Mouse (Mus musculus): Measurements from ENCODE around the gene Mrps23. TPM values are rescaled to one million over a fixed set of nuclear protein-coding genes. Genes with fewer than 3 reads are reported as not detected.
"Not testable (repeated sequence)": the region's sequence is repeated elsewhere in the genome, so short reads cannot be mapped to it uniquely, and the experiment has no call there.

The Mrps23 gene
- polyA plus RNA-seq, 1 experiment from 2014 or later = 60.4 TPM

DNA sequence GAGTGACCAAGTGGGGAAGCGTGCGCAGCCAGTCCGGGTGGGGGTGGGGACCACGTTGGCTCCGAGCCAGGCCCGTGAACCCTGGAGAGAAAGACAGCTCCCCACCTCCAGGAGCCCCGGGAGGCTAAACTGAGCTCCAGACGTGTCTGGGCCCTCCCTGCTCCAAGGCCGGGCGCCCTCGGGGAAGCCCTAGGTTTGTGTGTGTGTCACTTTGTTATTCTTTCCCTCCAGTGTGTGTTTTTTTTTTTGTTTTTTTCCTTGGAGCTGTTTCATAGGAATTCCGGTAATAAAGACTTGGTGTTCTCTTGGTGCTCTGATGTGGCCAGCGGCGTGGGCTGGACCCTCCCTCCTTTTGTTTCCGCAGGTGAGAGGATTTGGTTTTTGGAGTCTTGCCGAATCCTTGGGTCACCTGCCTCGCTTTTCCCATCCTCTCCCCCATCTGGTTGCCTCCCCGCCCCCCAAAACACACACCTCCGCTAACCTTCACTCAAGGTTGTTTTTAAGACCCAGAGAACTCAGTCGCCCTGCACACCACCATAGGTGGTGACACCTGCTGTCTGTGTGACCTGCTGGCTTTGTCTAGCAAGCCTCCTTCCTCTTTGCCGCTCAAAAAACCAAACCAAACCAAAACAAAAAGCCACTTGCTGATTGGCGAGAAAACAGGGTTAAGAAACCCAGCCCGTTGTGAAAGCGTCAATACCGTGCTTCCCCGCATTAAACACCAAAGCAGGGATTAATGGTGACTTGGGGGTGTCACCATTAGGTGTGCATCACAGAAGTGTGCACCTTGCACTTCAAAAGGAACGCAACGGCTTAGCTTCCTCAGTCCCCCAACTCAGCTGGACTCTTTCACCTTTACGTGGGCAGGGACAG is 10.1 kb upstream of the Mrps23 start:
- Histone ChIP-seq H3K4me1 (ENCODE audit: control insufficient read depth, insufficient read depth, low read length) (peaks cover 16% of the 10 kb centered on the region), H3K27ac (replicated peaks; ENCODE audit: low read depth, low read length) (no peak overlapping the region), H3K27me3 (ENCODE audit: control insufficient read depth, insufficient read depth, low read length) (peaks cover 25% of the 10 kb centered on the region), H3K36me3 (ENCODE audit: control insufficient read depth, insufficient read depth, low read length) (no peaks in the 10 kb centered on the region), H3K4me2 (ENCODE audit: low read depth, severe bottlenecking) (peak overlapping the region; percentile 35), H3K4me3 (ENCODE audit: low read depth, low read length) (peak overlapping the region; percentile 19), H3K9ac (ENCODE audit: low read length) (no peak overlapping the region), H3K9me3 (ENCODE audit: control insufficient read depth, low read length) (no peaks in the 10 kb centered on the region)
- ATAC-seq (ENCODE audit: insufficient number of reproducible peaks, low FRiP score, low TSS enrichment, low read depth) (no peak), DNase-seq (ENCODE audit: low spot score) (peak; percentile 63)
- WGBS = 3% methylated on average over 29 of the region's 29 CpGs

GRCm38 (mm10) chr11:88195699-88196098 is 8.5 kb upstream of the Mrps23 start:
- not testable (repeated sequence) for H3K4me3 ChIP-seq (ENCODE audit: low read depth, low read length); H3K9me3 ChIP-seq (ENCODE audit: control insufficient read depth, low read length); H3K27ac ChIP-seq (replicated peaks; ENCODE audit: low read depth, low read length); ATAC-seq (ENCODE audit: insufficient number of reproducible peaks, low FRiP score, low TSS enrichment, low read depth); DNase-seq (ENCODE audit: low spot score); H3K4me2 ChIP-seq (ENCODE audit: low read depth, severe bottlenecking); H3K9ac ChIP-seq (ENCODE audit: low read length); H3K36me3 ChIP-seq (ENCODE audit: control insufficient read depth, insufficient read depth, low read length)
- 77% methylated on average over 3 of the region's 3 CpGs for WGBS
- H3K27me3 ChIP-seq (ENCODE audit: control insufficient read depth, insufficient read depth, low read length) = peaks cover 25% of the 10 kb centered on the region
- peaks cover 16% of the 10 kb centered on the region for H3K4me1 ChIP-seq (ENCODE audit: control insufficient read depth, insufficient read depth, low read length)

DNA sequence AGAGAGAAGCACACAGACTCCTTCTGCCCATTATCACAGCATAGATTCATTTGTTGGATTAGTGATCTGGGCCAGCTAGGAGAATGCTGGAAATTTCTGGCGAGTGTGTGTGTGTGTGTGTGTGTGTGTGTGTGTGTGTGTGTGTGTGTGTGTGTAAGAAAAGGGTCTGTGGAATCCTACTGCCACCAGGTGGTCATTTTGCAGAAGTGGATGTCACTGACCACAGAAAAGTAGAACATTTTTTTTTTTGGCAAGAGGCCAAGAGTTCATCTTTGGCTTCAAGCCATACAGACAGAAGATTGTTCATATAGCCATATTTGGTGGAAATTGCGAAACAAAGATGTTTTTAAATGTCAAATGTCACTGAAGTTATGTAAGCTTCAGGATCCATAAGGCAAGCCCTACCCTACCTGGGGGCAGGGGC is 7.0 kb upstream of the Mrps23 start:
- Histone ChIP-seq H3K4me1 (ENCODE audit: control insufficient read depth, insufficient read depth, low read length) (peaks cover 16% of the 10 kb centered on the region), H3K9me3 (ENCODE audit: control insufficient read depth, low read length) (no peaks in the 10 kb centered on the region), H3K4me2 (ENCODE audit: low read depth, severe bottlenecking) (no peak overlapping the region), H3K36me3 (ENCODE audit: control insufficient read depth, insufficient read depth, low read length) (no peaks in the 10 kb centered on the region), H3K4me3 (ENCODE audit: low read depth, low read length) (no peak overlapping the region), H3K27me3 (ENCODE audit: control insufficient read depth, insufficient read depth, low read length) (peaks cover 23% of the 10 kb centered on the region), H3K27ac (replicated peaks; ENCODE audit: low read depth, low read length) (no peak overlapping the region), H3K9ac (ENCODE audit: low read length) (no peak overlapping the region)
- no peak for ATAC-seq (ENCODE audit: insufficient number of reproducible peaks, low FRiP score, low TSS enrichment, low read depth)
- DNase-seq (ENCODE audit: low spot score) = peak; percentile 57
- 14% methylated on average over 2 of the region's 2 CpGs for WGBS

DNA sequence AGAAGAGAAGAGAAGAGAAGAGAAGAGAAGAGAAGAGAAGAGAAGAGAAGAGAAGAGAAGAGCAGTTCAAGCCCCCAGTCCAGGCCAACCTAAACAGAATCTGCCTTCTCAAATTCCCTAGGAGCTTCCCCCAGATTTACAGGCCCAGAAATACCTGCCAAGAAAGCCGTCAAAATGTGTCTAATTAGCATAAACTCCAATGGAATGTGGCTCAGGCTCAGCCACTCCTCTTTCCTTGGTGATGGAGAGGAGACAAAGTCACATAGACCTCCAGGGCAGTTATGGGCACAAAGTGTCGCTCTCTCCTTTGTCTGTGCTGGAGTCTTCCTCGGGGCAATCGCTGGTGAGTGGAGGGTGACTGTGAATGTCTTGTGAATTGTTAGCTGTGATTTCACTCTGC is 6.0 kb upstream of the Mrps23 start:
- DNase-seq (ENCODE audit: low spot score) (no peak), ATAC-seq (ENCODE audit: insufficient number of reproducible peaks, low FRiP score, low TSS enrichment, low read depth) (no peak)
- peaks cover 12% of the 10 kb centered on the region for H3K27me3 ChIP-seq (ENCODE audit: control insufficient read depth, insufficient read depth, low read length)
- no peaks in the 10 kb centered on the region for H3K36me3 ChIP-seq (ENCODE audit: control insufficient read depth, insufficient read depth, low read length)
- no peak overlapping the region for H3K27ac ChIP-seq (replicated peaks; ENCODE audit: low read depth, low read length)
- H3K4me1 ChIP-seq (ENCODE audit: control insufficient read depth, insufficient read depth, low read length) = peaks cover 11% of the 10 kb centered on the region
- no peaks in the 10 kb centered on the region for H3K9me3 ChIP-seq (ENCODE audit: control insufficient read depth, low read length)
- no peak overlapping the region for H3K4me2 ChIP-seq (ENCODE audit: low read depth, severe bottlenecking)
- no peak overlapping the region for H3K9ac ChIP-seq (ENCODE audit: low read length)
- WGBS = 41% methylated on average over 4 of the region's 4 CpGs
- no peak overlapping the region for H3K4me3 ChIP-seq (ENCODE audit: low read depth, low read length)

GRCm38 (mm10) chr11:88201172-88201571 is 3.0 kb upstream of the Mrps23 start:
- H3K4me1 ChIP-seq (ENCODE audit: control insufficient read depth, insufficient read depth, low read length) = peaks cover 6% of the 10 kb centered on the region
- no peak for ATAC-seq (ENCODE audit: insufficient number of reproducible peaks, low FRiP score, low TSS enrichment, low read depth)
- no peak overlapping the region for H3K9ac ChIP-seq (ENCODE audit: low read length)
- H3K4me3 ChIP-seq (ENCODE audit: low read depth, low read length) = no peak overlapping the region
- no peak overlapping the region for H3K27ac ChIP-seq (replicated peaks; ENCODE audit: low read depth, low read length)
- H3K9me3 ChIP-seq (ENCODE audit: control insufficient read depth, low read length) = no peaks in the 10 kb centered on the region
- no peak overlapping the region for H3K4me2 ChIP-seq (ENCODE audit: low read depth, severe bottlenecking)
- H3K36me3 ChIP-seq (ENCODE audit: control insufficient read depth, insufficient read depth, low read length) = no peaks in the 10 kb centered on the region
- no peaks in the 10 kb centered on the region for H3K27me3 ChIP-seq (ENCODE audit: control insufficient read depth, insufficient read depth, low read length)
- WGBS = 75% methylated on average over 2 of the region's 2 CpGs
- DNase-seq (ENCODE audit: low spot score) = no peak

- Histone ChIP-seq H3K4me3 (ENCODE audit: low read depth, low read length) (no peak overlapping the region), H3K36me3 (ENCODE audit: control insufficient read depth, insufficient read depth, low read length) (no peaks in the 10 kb centered on the region), H3K4me1 (ENCODE audit: control insufficient read depth, insufficient read depth, low read length) (peaks cover 6% of the 10 kb centered on the region), H3K9me3 (ENCODE audit: control insufficient read depth, low read length) (no peaks in the 10 kb centered on the region), H3K4me2 (ENCODE audit: low read depth, severe bottlenecking) (no peak overlapping the region), H3K27me3 (ENCODE audit: control insufficient read depth, insufficient read depth, low read length) (no peaks in the 10 kb centered on the region), H3K27ac (replicated peaks; ENCODE audit: low read depth, low read length) (no peak overlapping the region), H3K9ac (ENCODE audit: low read length) (no peak overlapping the region)
- DNase-seq (ENCODE audit: low spot score) = no peak
- WGBS = 13% methylated on average over 2 of the region's 2 CpGs
- no peak for ATAC-seq (ENCODE audit: insufficient number of reproducible peaks, low FRiP score, low TSS enrichment, low read depth)
These were observed 2.1 kb upstream of the Mrps23 start for GRCm38 (mm10) chr11:88202077-88202476.

- Histone ChIP-seq H3K27me3 (ENCODE audit: control insufficient read depth, insufficient read depth, low read length) (no peaks in the 10 kb centered on the region), H3K36me3 (ENCODE audit: control insufficient read depth, insufficient read depth, low read length) (peaks cover 8% of the 10 kb centered on the region), H3K9me3 (ENCODE audit: control insufficient read depth, low read length) (no peaks in the 10 kb centered on the region), H3K27ac (replicated peaks; ENCODE audit: low read depth, low read length) (no peak overlapping the region), H3K4me2 (ENCODE audit: low read depth, severe bottlenecking) (peak overlapping the region; percentile 83), H3K4me3 (ENCODE audit: low read depth, low read length) (peak overlapping the region; percentile 83), H3K4me1 (ENCODE audit: control insufficient read depth, insufficient read depth, low read length) (peaks cover 6% of the 10 kb centered on the region), H3K9ac (ENCODE audit: low read length) (peak overlapping the region; percentile 75)
- ATAC-seq (ENCODE audit: insufficient number of reproducible peaks, low FRiP score, low TSS enrichment, low read depth) = no peak
- no peak for DNase-seq (ENCODE audit: low spot score)
- WGBS = 32% methylated on average over 30 of the region's 30 CpGs
These were observed 593 bp downstream of the Mrps23 start for GRCm38 (mm10) chr11:88204593-88205368.

- peaks cover 14% of the 10 kb centered on the region for H3K36me3 ChIP-seq (ENCODE audit: control insufficient read depth, insufficient read depth, low read length)
- not testable (repeated sequence) for DNase-seq (ENCODE audit: low spot score); H3K9me3 ChIP-seq (ENCODE audit: control insufficient read depth, low read length); H3K27me3 ChIP-seq (ENCODE audit: control insufficient read depth, insufficient read depth, low read length); ATAC-seq (ENCODE audit: insufficient number of reproducible peaks, low FRiP score, low TSS enrichment, low read depth); H3K4me2 ChIP-seq (ENCODE audit: low read depth, severe bottlenecking); H3K27ac ChIP-seq (replicated peaks; ENCODE audit: low read depth, low read length); H3K9ac ChIP-seq (ENCODE audit: low read length); H3K4me3 ChIP-seq (ENCODE audit: low read depth, low read length); H3K4me1 ChIP-seq (ENCODE audit: control insufficient read depth, insufficient read depth, low read length)
- WGBS = 83% methylated on average over 8 of the region's 8 CpGs
These were observed 2.4 kb downstream of the Mrps23 start for GRCm38 (mm10) chr11:88206576-88206975.

All from limb, embryonic 11.5 days (tissue).